Mouse (Mus musculus): ENCODE data around the gene Lamtor2. TPM values are rescaled to one million over a fixed set of nuclear protein-coding genes. Genes with fewer than 3 reads are reported as not detected.
A peak's percentile ranks its signal among the peaks of the same experiment; 100 is the strongest.

Lamtor2 gene
- polyA plus RNA-seq, 1 experiment from 2014 or later = 76.1 TPM

- Histone ChIP-seq H3K4me1 (replicated peaks; ENCODE audit: control insufficient read depth, insufficient read depth, low read length) (peaks cover 38% of the 10 kb centered on the region), H3K4me3 (ENCODE audit: low read depth, low read length) (peak overlapping the region; percentile 94), H3K36me3 (ENCODE audit: control insufficient read depth, insufficient read depth, low read length) (peaks cover 15% of the 10 kb centered on the region), H3K9ac (ENCODE audit: low read depth, low read length) (peak overlapping the region; percentile 99), H3K9me3 (ENCODE audit: control insufficient read depth, low read length) (no peaks in the 10 kb centered on the region), H3K27ac (ENCODE audit: low read depth, low read length) (0 out of 2 replicates have a peak overlapping the region, but pooled peaks have one; percentile 24), H3K4me2 (replicated peaks; ENCODE audit: low read depth, low read length) (peak overlapping the region; percentile 93), H3K27me3 (ENCODE audit: control insufficient read depth, insufficient read depth, low read length) (no peaks in the 10 kb centered on the region)
- ATAC-seq (ENCODE audit: low FRiP score) (no peak), DNase-seq (ENCODE audit: low spot score) (peak; percentile 33)
- 7% methylated on average over 3 of the region's 3 CpGs for WGBS
Observed at GRCm38 (mm10) chr3:88535005-88535404, 17.9 kb downstream of the Lamtor2 start.

- DNase-seq (ENCODE audit: low spot score) = no peak
- WGBS = 0% methylated on average over 5 of the region's 5 CpGs
- H3K27ac ChIP-seq (ENCODE audit: low read depth, low read length) = peak overlapping the region; percentile 97
Observed at GRCm38 (mm10) chr3:88533706-88534105, 19.2 kb downstream of the Lamtor2 start.

GRCm38 (mm10) chr3:88532689-88533511, 20.0 kb downstream of the Lamtor2 start:
- H3K4me2 ChIP-seq (replicated peaks; ENCODE audit: low read depth, low read length) = peak overlapping the region; percentile 93
- ATAC-seq (ENCODE audit: low FRiP score) (peak; percentile 43), DNase-seq (ENCODE audit: low spot score) (peak; percentile 83)
- H3K4me1 ChIP-seq (replicated peaks; ENCODE audit: control insufficient read depth, insufficient read depth, low read length) = peaks cover 32% of the 10 kb centered on the region
- H3K9ac ChIP-seq (ENCODE audit: low read depth, low read length) = peak overlapping the region; percentile 99
- under 1% methylated on average over 37 of the region's 40 CpGs for WGBS
- peak overlapping the region; percentile 97 for H3K27ac ChIP-seq (ENCODE audit: low read depth, low read length)
- H3K27me3 ChIP-seq (ENCODE audit: control insufficient read depth, insufficient read depth, low read length) = no peaks in the 10 kb centered on the region
- no peaks in the 10 kb centered on the region for H3K9me3 ChIP-seq (ENCODE audit: control insufficient read depth, low read length)
- peaks cover 9% of the 10 kb centered on the region; the same call in 1 of the 2 replicates for H3K36me3 ChIP-seq (ENCODE audit: control insufficient read depth, insufficient read depth, low read length)
- peak overlapping the region; percentile 94 for H3K4me3 ChIP-seq (ENCODE audit: low read depth, low read length)

More at GRCm38 (mm10) chr3:88533706-88534105, 19.2 kb downstream of the Lamtor2 start:
- peaks cover 36% of the 10 kb centered on the region for H3K4me1 ChIP-seq (replicated peaks; ENCODE audit: control insufficient read depth, insufficient read depth, low read length)
- ATAC-seq (ENCODE audit: low FRiP score) = no peak
- H3K9ac ChIP-seq (ENCODE audit: low read depth, low read length) = peak overlapping the region; percentile 99
- H3K4me2 ChIP-seq (replicated peaks; ENCODE audit: low read depth, low read length) = peak overlapping the region; percentile 93
- H3K27me3 ChIP-seq (ENCODE audit: control insufficient read depth, insufficient read depth, low read length) = no peaks in the 10 kb centered on the region
- peaks cover 15% of the 10 kb centered on the region for H3K36me3 ChIP-seq (ENCODE audit: control insufficient read depth, insufficient read depth, low read length)
- peak overlapping the region; percentile 94 for H3K4me3 ChIP-seq (ENCODE audit: low read depth, low read length)
- no peaks in the 10 kb centered on the region for H3K9me3 ChIP-seq (ENCODE audit: control insufficient read depth, low read length)

- DNase-seq (ENCODE audit: low spot score) = no peak
- ATAC-seq (ENCODE audit: low FRiP score) = no peak
Observed at GRCm38 (mm10) chr3:88532299-88532674, 20.6 kb downstream of the Lamtor2 start, which contains the start of gene Mex3a. Gene Mex3a, plus strand, starts transcription at chr3:88532395.

GRCm38 (mm10) chr3:88531348-88532298, 21.3 kb downstream of the Lamtor2 start:
- Histone ChIP-seq H3K27ac (ENCODE audit: low read depth, low read length) (peak overlapping the region; percentile 97), H3K4me2 (replicated peaks; ENCODE audit: low read depth, low read length) (peak overlapping the region; percentile 84), H3K4me1 (replicated peaks; ENCODE audit: control insufficient read depth, insufficient read depth, low read length) (peaks cover 29% of the 10 kb centered on the region), H3K9me3 (ENCODE audit: control insufficient read depth, low read length) (no peaks in the 10 kb centered on the region), H3K27me3 (ENCODE audit: control insufficient read depth, insufficient read depth, low read length) (no peaks in the 10 kb centered on the region), H3K4me3 (ENCODE audit: low read depth, low read length) (peak overlapping the region; percentile 94), H3K36me3 (ENCODE audit: control insufficient read depth, insufficient read depth, low read length) (peaks cover 3% of the 10 kb centered on the region; the same call in 1 of the 2 replicates), H3K9ac (ENCODE audit: low read depth, low read length) (peak overlapping the region; percentile 99)
- under 1% methylated on average over 49 of the region's 63 CpGs for WGBS
- DNase-seq (ENCODE audit: low spot score) (peak; percentile 92), ATAC-seq (ENCODE audit: low FRiP score) (peak; percentile 86)

More at GRCm38 (mm10) chr3:88532299-88532674, 20.6 kb downstream of the Lamtor2 start, which contains the start of gene Mex3a:
- 0% methylated on average over 15 of the region's 31 CpGs for WGBS
- peak within 1 kb of the TSS; percentile 99 for H3K9ac ChIP-seq (ENCODE audit: low read depth, low read length)
- peak within 1 kb of the TSS; percentile 93 for H3K4me2 ChIP-seq (replicated peaks; ENCODE audit: low read depth, low read length)
- H3K27me3 ChIP-seq (ENCODE audit: control insufficient read depth, insufficient read depth, low read length) = no peaks in the 10 kb centered on the region
- H3K4me1 ChIP-seq (replicated peaks; ENCODE audit: control insufficient read depth, insufficient read depth, low read length) = peaks cover 34% of the 10 kb centered on the region
- peak within 1 kb of the TSS; percentile 94 for H3K4me3 ChIP-seq (ENCODE audit: low read depth, low read length)
- H3K36me3 ChIP-seq (ENCODE audit: control insufficient read depth, insufficient read depth, low read length) = peaks cover 6% of the 10 kb centered on the region; the same call in 1 of the 2 replicates
- peak within 1 kb of the TSS; percentile 97 for H3K27ac ChIP-seq (ENCODE audit: low read depth, low read length)
- H3K9me3 ChIP-seq (ENCODE audit: control insufficient read depth, low read length) = no peaks in the 10 kb centered on the region

GRCm38 (mm10) chr3:88530082-88530864, 22.6 kb downstream of the Lamtor2 start:
- no peaks in the 10 kb centered on the region for H3K9me3 ChIP-seq (ENCODE audit: control insufficient read depth, low read length)
- H3K4me1 ChIP-seq (replicated peaks; ENCODE audit: control insufficient read depth, insufficient read depth, low read length) = peaks cover 16% of the 10 kb centered on the region
- no peak for ATAC-seq (ENCODE audit: low FRiP score)
- H3K36me3 ChIP-seq (ENCODE audit: control insufficient read depth, insufficient read depth, low read length) = no peaks in the 10 kb centered on the region
- H3K27me3 ChIP-seq (ENCODE audit: control insufficient read depth, insufficient read depth, low read length) = no peaks in the 10 kb centered on the region
- H3K4me3 ChIP-seq (ENCODE audit: low read depth, low read length) = peak overlapping the region; percentile 94
- peak overlapping the region; percentile 99 for H3K9ac ChIP-seq (ENCODE audit: low read depth, low read length)
- 8% methylated on average over 11 of the region's 11 CpGs for WGBS
- DNase-seq (ENCODE audit: low spot score) = peak; percentile 48
- H3K4me2 ChIP-seq (replicated peaks; ENCODE audit: low read depth, low read length) = peak overlapping the region; percentile 84
- H3K27ac ChIP-seq (ENCODE audit: low read depth, low read length) = peak overlapping the region; percentile 97

GRCm38 (mm10) chr3:88529204-88530000, 23.5 kb downstream of the Lamtor2 start:
- peak overlapping the region; percentile 97 for H3K27ac ChIP-seq (ENCODE audit: low read depth, low read length)

More at GRCm38 (mm10) chr3:88529204-88530000, 23.5 kb downstream of the Lamtor2 start:
- no peaks in the 10 kb centered on the region for H3K27me3 ChIP-seq (ENCODE audit: control insufficient read depth, insufficient read depth, low read length)
- DNase-seq (ENCODE audit: low spot score) (peak; percentile 37), ATAC-seq (ENCODE audit: low FRiP score) (no peak)
- WGBS = 35% methylated on average over 7 of the region's 7 CpGs
- H3K4me2 ChIP-seq (replicated peaks; ENCODE audit: low read depth, low read length) = peak overlapping the region; percentile 84
- H3K9ac ChIP-seq (ENCODE audit: low read depth, low read length) = peak overlapping the region; percentile 99
- H3K36me3 ChIP-seq (ENCODE audit: control insufficient read depth, insufficient read depth, low read length) = 0 out of 2 replicates have a peak, but pooled peaks cover 3% of the 10 kb centered on the region
- H3K4me3 ChIP-seq (ENCODE audit: low read depth, low read length) = peak overlapping the region; percentile 94
- H3K9me3 ChIP-seq (ENCODE audit: control insufficient read depth, low read length) = no peaks in the 10 kb centered on the region
- peaks cover 8% of the 10 kb centered on the region for H3K4me1 ChIP-seq (replicated peaks; ENCODE audit: control insufficient read depth, insufficient read depth, low read length)
